Mouse (Mus musculus) small intestine, adult 2 months (tissue): ENCODE data around the gene Tprg.

Experiments used
- CTCF ChIP-seq: fragments of 200-500 bp; IDR thresholded peaks from 2 replicates; pipeline ENCODE4 v1.5.1; 2012; ENCODE audit warnings: low read depth, mild to moderate bottlenecking, control low read depth, inconsistent platforms, low read length, moderate library complexity, mixed read lengths; ENCODE audit not compliant: insufficient replicate concordance, insufficient read length; ENCODE audit errors: extremely low read depth
- POLR2A ChIP-seq: fragments of 200-500 bp; IDR thresholded peaks from 2 replicates; pipeline ENCODE4 v1.6.1; 2012; ENCODE audit warnings: low read depth, mild to moderate bottlenecking, control low read depth, inconsistent platforms, low read length, moderate library complexity

DNA sequence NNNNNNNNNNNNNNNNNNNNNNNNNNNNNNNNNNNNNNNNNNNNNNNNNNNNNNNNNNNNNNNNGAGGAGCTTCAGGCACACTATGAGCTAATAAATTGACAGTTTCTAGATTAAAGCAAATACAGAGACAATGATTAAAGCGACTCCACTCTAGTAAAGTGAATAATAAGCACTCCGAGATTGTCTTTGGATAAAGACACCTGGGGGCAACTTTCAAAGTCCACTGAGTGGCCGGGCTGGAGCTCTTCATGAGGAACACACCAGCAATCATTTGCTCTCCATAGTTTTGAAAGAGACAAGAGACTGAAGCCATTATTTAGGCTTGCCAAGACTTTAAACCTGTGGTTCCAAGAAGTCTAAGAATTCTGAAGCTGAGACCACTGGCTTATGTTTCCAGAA is 164.9 kb downstream of the Tprg start:
- TF ChIP-seq CTCF (no peak), POLR2A (no peak)
